8 mouse cellular contexts compared by ENCODE assay signal in genomic region chr1:133187948-133188680, GRCm38 (mm10). TPM values are rescaled to one million over a fixed set of nuclear protein-coding genes. Genes with fewer than 3 reads are reported as not detected.
A peak's percentile ranks its signal among the peaks of the same experiment; 100 is the strongest.
DNase-seq lines count a peak whose midpoint lies in the region; ATAC-seq and TF ChIP-seq lines count a peak whose summit lies in the region.

No protein-coding gene starts in this region.

- 29% methylated on average over 4 of the region's 4 CpGs for WGBS in heart, embryonic 13.5 days
- 5% methylated on average over 4 of the region's 4 CpGs for WGBS in forebrain, postnatal 0 days
- WGBS in midbrain, embryonic 15.5 days, result 5% methylated on average over 4 of the region's 4 CpGs

- peaks cover 24% of the 10 kb centered on the region for H3K4me1 ChIP-seq in heart, embryonic 13.5 days
- H3K4me1 ChIP-seq in forebrain, postnatal 0 days (ENCODE audit: insufficient read depth), result peaks cover 19% of the 10 kb centered on the region
- H3K4me1 ChIP-seq in midbrain, embryonic 15.5 days, result peaks cover 46% of the 10 kb centered on the region

- no peak for TF ChIP-seq POLR2A in brain, embryonic 14.5 days (IDR thresholded peaks at IDR 0.05; ENCODE audit: borderline replicate concordance, extremely low read depth, insufficient read depth, insufficient read length, poor library complexity, severe bottlenecking)

- H3K9ac ChIP-seq in heart, embryonic 13.5 days, result no peak overlapping the region
- no peak overlapping the region for H3K9ac ChIP-seq in forebrain, postnatal 0 days
- 0 out of 2 replicates have a peak overlapping the region, but pooled peaks have one; percentile 14 for H3K9ac ChIP-seq in midbrain, embryonic 15.5 days

- peaks cover 7% of the 10 kb centered on the region; the same call in 1 of the 2 replicates for H3K27me3 ChIP-seq in heart, embryonic 13.5 days (replicated peaks)
- no peaks in the 10 kb centered on the region for H3K27me3 ChIP-seq in forebrain, postnatal 0 days (ENCODE audit: insufficient read depth, low read length)
- H3K27me3 ChIP-seq in midbrain, embryonic 15.5 days (replicated peaks), result no peaks in the 10 kb centered on the region

- no peak for TF ChIP-seq CTCF in brain, embryonic 14.5 days (IDR thresholded peaks at IDR 0.05; ENCODE audit: borderline replicate concordance, extremely low read depth, insufficient read depth, insufficient read length)
- TF ChIP-seq CTCF in forebrain, postnatal 0 days (IDR thresholded peaks at IDR 0.05; ENCODE audit: low read depth), result no peak

- H3K36me3 ChIP-seq in heart, embryonic 13.5 days, result 0 out of 2 replicates have a peak, but pooled peaks cover 5% of the 10 kb centered on the region
- no peaks in the 10 kb centered on the region for H3K36me3 ChIP-seq in forebrain, postnatal 0 days (ENCODE audit: insufficient read depth)
- 0 out of 2 replicates have a peak, but pooled peaks cover 2% of the 10 kb centered on the region for H3K36me3 ChIP-seq in midbrain, embryonic 15.5 days (replicated peaks)

- peak overlapping the region; percentile 3; the same call in 1 of the 2 replicates for H3K4me2 ChIP-seq in heart, embryonic 13.5 days
- peak overlapping the region; percentile 9; the same call in 1 of the 2 replicates for H3K4me2 ChIP-seq in forebrain, postnatal 0 days (ENCODE audit: low read depth)
- peak overlapping the region; percentile 32 for H3K4me2 ChIP-seq in midbrain, embryonic 15.5 days

- H3K27ac ChIP-seq in heart, embryonic 13.5 days (replicated peaks), result peak overlapping the region; percentile 48
- peak overlapping the region; percentile 66; the same call in 1 of the 2 replicates for H3K27ac ChIP-seq in forebrain, postnatal 0 days (ENCODE audit: low read depth, low read length)
- H3K27ac ChIP-seq in midbrain, embryonic 15.5 days, result peak overlapping the region; percentile 83

- H3K4me3 ChIP-seq in heart, embryonic 13.5 days, result no peak overlapping the region
- H3K4me3 ChIP-seq in forebrain, postnatal 0 days (ENCODE audit: low read depth, low read length), result no peak overlapping the region
- no peak overlapping the region for H3K4me3 ChIP-seq in midbrain, embryonic 15.5 days

- H3K9me3 ChIP-seq in heart, embryonic 13.5 days, result peaks cover 5% of the 10 kb centered on the region
- 0 out of 2 replicates have a peak, but pooled peaks cover 3% of the 10 kb centered on the region for H3K9me3 ChIP-seq in forebrain, postnatal 0 days (ENCODE audit: low read length)
- no peaks in the 10 kb centered on the region for H3K9me3 ChIP-seq in midbrain, embryonic 15.5 days

- ATAC-seq in heart, embryonic 13.5 days (ENCODE audit: extremely low read depth, insufficient number of reproducible peaks, low FRiP score, low TSS enrichment), result no peak
- ATAC-seq in forebrain, postnatal 0 days, result peak; percentile 82
- peak; percentile 86 for ATAC-seq in midbrain, embryonic 15.5 days (replicated peaks)
- no peak for ATAC-seq in megakaryocyte-erythroid progenitor cell, adult 5-6 weeks (replicated peaks; ENCODE audit: low FRiP score, low TSS enrichment, poor library complexity, severe bottlenecking)
- no peak for ATAC-seq in cerebellum, adult (ENCODE audit: insufficient number of reproducible peaks, low FRiP score, low TSS enrichment)

- no peak for DNase-seq in heart, adult 9 months (ENCODE audit: low spot score in 2 of 2)
- DNase-seq in brain, embryonic 14.5 days (ENCODE audit: low read depth), result peak; percentile 97
- peak; percentile 86 for DNase-seq in forebrain, postnatal 0 days
- no peak for DNase-seq in layer of hippocampus, postnatal 25 days (ENCODE audit: extremely low spot score in 1 of 2, low spot score in 1 of 2)

RNA-seq across cellular contexts. Expression of gene Plekha6, which starts 24.1 kb away (rescaled TPM):
- polyA plus RNA-seq in heart, embryonic 13.5 days (2015; fragmentation: Nextera tagmentation; extraction: Ambion mirVana), result 10.6 and 10.7 TPM in 2 replicates
- polyA plus RNA-seq in brain, embryonic 14.5 days (2012; rRNA removed), result 51.4 and 78.3 TPM in 2 replicates
- total RNA-seq in forebrain, postnatal 0 days (2014; rRNA removed), result 23.2 and 28.6 TPM in 2 replicates
- 3.4 and 5.7 TPM in 2 replicates for polyA plus RNA-seq in forebrain, postnatal 0 days (2015; fragmentation: Nextera tagmentation; extraction: Ambion mirVana)
- 21.4 and 23.4 TPM in 2 replicates for polyA plus RNA-seq in midbrain, embryonic 15.5 days (2015; fragmentation: Nextera tagmentation; extraction: Ambion mirVana)
- total RNA-seq in layer of hippocampus, postnatal 25 days (2021), result 10 to 100 TPM; 34.4 to 52.1 TPM
- total RNA-seq in megakaryocyte-erythroid progenitor cell, adult 5-6 weeks (2014; fragmentation: Nextera tagmentation), result 15.7 and 18.6 TPM in 2 replicates
- 2.2 and 3.8 TPM in 2 replicates for total RNA-seq in megakaryocyte-erythroid progenitor cell, adult 5-6 weeks (2017)

RNA-seq across cellular contexts. Expression of gene Ppp1r15b, which starts 57.2 kb away (rescaled TPM):
- 24.2 and 24.8 TPM in 2 replicates for polyA plus RNA-seq in heart, embryonic 13.5 days (2015; fragmentation: Nextera tagmentation; extraction: Ambion mirVana)
- polyA plus RNA-seq in brain, embryonic 14.5 days (2012; rRNA removed), result 25.9 and 31.3 TPM in 2 replicates
- total RNA-seq in forebrain, postnatal 0 days (2014; rRNA removed), result 35.0 and 49.5 TPM in 2 replicates
- 13.9 and 18.7 TPM in 2 replicates for polyA plus RNA-seq in forebrain, postnatal 0 days (2015; fragmentation: Nextera tagmentation; extraction: Ambion mirVana)
- polyA plus RNA-seq in midbrain, embryonic 15.5 days (2015; fragmentation: Nextera tagmentation; extraction: Ambion mirVana), result 29.2 and 30.1 TPM in 2 replicates
- 10 to 100 TPM; 40.9 to 43.0 TPM for total RNA-seq in layer of hippocampus, postnatal 25 days (2021)
- total RNA-seq in megakaryocyte-erythroid progenitor cell, adult 5-6 weeks (2014; fragmentation: Nextera tagmentation), result 73.9 and 82.5 TPM in 2 replicates
- total RNA-seq in megakaryocyte-erythroid progenitor cell, adult 5-6 weeks (2017), result 116 TPM in 2 replicates

Comparison
In these comparisons a context has a peak if more than half of its experiments do, and no peak if none do; other contexts are left out.
1. ATAC-seq: peak in forebrain, postnatal 0 days (single experiment) and midbrain, embryonic 15.5 days (single experiment); none in heart, embryonic 13.5 days (single experiment), megakaryocyte-erythroid progenitor cell, adult 5-6 weeks (single experiment) and cerebellum, adult (single experiment).
2. DNase-seq: peak in brain, embryonic 14.5 days (single experiment) and forebrain, postnatal 0 days (single experiment); none in heart, adult 9 months (0 of 2) and layer of hippocampus, postnatal 25 days (0 of 2).
3. Peak in every context shown above with its lines, with median percentiles within 50 percentile points of each other: H3K27ac ChIP-seq and H3K4me2 ChIP-seq.